Mouse (Mus musculus): ENCODE data around the gene Dync1li1. TPM values are rescaled to one million over a fixed set of nuclear protein-coding genes. Genes with fewer than 3 reads are reported as not detected.

Dync1li1 gene
- polyA plus RNA-seq, 1 experiment from 2014 or later, result 57.6 TPM

- no peaks in the 10 kb centered on the region for H3K36me3 ChIP-seq
- no peak for ATAC-seq (ENCODE audit: insufficient read depth, low FRiP score, low read depth)
- H3K9me3 ChIP-seq, result no peaks in the 10 kb centered on the region
- no peaks in the 10 kb centered on the region for H3K27me3 ChIP-seq (replicated peaks)
- no peak overlapping the region for H3K4me3 ChIP-seq (replicated peaks)
- peaks cover 23% of the 10 kb centered on the region; the same call in 1 of the 2 replicates for H3K4me1 ChIP-seq
- no peak overlapping the region for H3K27ac ChIP-seq
- no peak overlapping the region for H3K9ac ChIP-seq
- 63% methylated on average over 2 of the region's 2 CpGs for WGBS
- H3K4me2 ChIP-seq, result no peak overlapping the region
These were observed 44.6 kb downstream of the Dync1li1 start for GRCm38 (mm10) chr9:114733238-114733637.

GRCm38 (mm10) chr9:114736442-114736841 lies 47.9 kb downstream of the Dync1li1 start:
- H3K9me3 ChIP-seq, result no peaks in the 10 kb centered on the region
- no peaks in the 10 kb centered on the region for H3K27me3 ChIP-seq (replicated peaks)
- H3K4me3 ChIP-seq (replicated peaks), result 0 out of 2 replicates have a peak overlapping the region, but pooled peaks have one; percentile 0
- H3K4me1 ChIP-seq, result peaks cover 23% of the 10 kb centered on the region; the same call in 1 of the 2 replicates
- H3K9ac ChIP-seq, result no peak overlapping the region
- H3K36me3 ChIP-seq, result peaks cover 3% of the 10 kb centered on the region; the same call in 1 of the 2 replicates
- 0 out of 2 replicates have a peak overlapping the region, but pooled peaks have one; percentile 31 for H3K27ac ChIP-seq
- WGBS, result 70% methylated on average over 11 of the region's 11 CpGs
- no peak; the same call in 1 of the 2 replicates for ATAC-seq (ENCODE audit: insufficient read depth, low FRiP score, low read depth)
- H3K4me2 ChIP-seq, result 0 out of 2 replicates have a peak overlapping the region, but pooled peaks have one; percentile 6

- no peak overlapping the region for H3K4me2 ChIP-seq
- H3K4me3 ChIP-seq (replicated peaks), result no peak overlapping the region
- no peaks in the 10 kb centered on the region for H3K9me3 ChIP-seq
- no peak for ATAC-seq (ENCODE audit: insufficient read depth, low FRiP score, low read depth)
- H3K4me1 ChIP-seq, result peaks cover 10% of the 10 kb centered on the region; the same call in 1 of the 2 replicates
- H3K27ac ChIP-seq, result no peak overlapping the region
- H3K36me3 ChIP-seq, result peaks cover 3% of the 10 kb centered on the region; the same call in 1 of the 2 replicates
- H3K9ac ChIP-seq, result no peak overlapping the region
- no peaks in the 10 kb centered on the region for H3K27me3 ChIP-seq (replicated peaks)
- 82% methylated on average over 9 of the region's 9 CpGs for WGBS
These were observed 51.7 kb downstream of the Dync1li1 start for GRCm38 (mm10) chr9:114740336-114740735.

GRCm38 (mm10) chr9:114742731-114743130 lies 54.1 kb downstream of the Dync1li1 start:
- Histone ChIP-seq H3K27ac (0 out of 2 replicates have a peak overlapping the region, but pooled peaks have one; percentile 17), H3K4me2 (no peak overlapping the region), H3K36me3 (peaks cover 11% of the 10 kb centered on the region), H3K9ac (no peak overlapping the region), H3K9me3 (no peaks in the 10 kb centered on the region), H3K27me3 (replicated peaks) (no peaks in the 10 kb centered on the region), H3K4me3 (replicated peaks) (no peak overlapping the region), H3K4me1 (no peaks in the 10 kb centered on the region)
- no peak for ATAC-seq (ENCODE audit: insufficient read depth, low FRiP score, low read depth)
- 79% methylated on average over 2 of the region's 2 CpGs for WGBS

GRCm38 (mm10) chr9:114745163-114745562 lies 56.6 kb downstream of the Dync1li1 start:
- Histone ChIP-seq H3K4me3 (replicated peaks) (no peak overlapping the region), H3K9me3 (no peaks in the 10 kb centered on the region), H3K36me3 (peaks cover 15% of the 10 kb centered on the region), H3K27ac (no peak overlapping the region), H3K4me1 (no peaks in the 10 kb centered on the region), H3K4me2 (no peak overlapping the region), H3K9ac (no peak overlapping the region), H3K27me3 (replicated peaks) (no peaks in the 10 kb centered on the region)
- 61% methylated on average over 4 of the region's 4 CpGs for WGBS
- ATAC-seq (ENCODE audit: insufficient read depth, low FRiP score, low read depth), result no peak

GRCm38 (mm10) chr9:114745654-114746053 lies 57.1 kb downstream of the Dync1li1 start:
- WGBS, result 74% methylated on average over 4 of the region's 4 CpGs
- no peaks in the 10 kb centered on the region for H3K4me1 ChIP-seq
- H3K27me3 ChIP-seq (replicated peaks), result no peaks in the 10 kb centered on the region
- H3K4me2 ChIP-seq, result no peak overlapping the region
- H3K27ac ChIP-seq, result no peak overlapping the region
- no peak for ATAC-seq (ENCODE audit: insufficient read depth, low FRiP score, low read depth)
- H3K9me3 ChIP-seq, result no peaks in the 10 kb centered on the region
- H3K9ac ChIP-seq, result no peak overlapping the region
- no peak overlapping the region for H3K4me3 ChIP-seq (replicated peaks)
- H3K36me3 ChIP-seq, result peaks cover 12% of the 10 kb centered on the region

- no peaks in the 10 kb centered on the region for H3K4me1 ChIP-seq
- H3K9me3 ChIP-seq, result no peaks in the 10 kb centered on the region
- WGBS, result 88% methylated on average over 10 of the region's 10 CpGs
- H3K4me2 ChIP-seq, result no peak overlapping the region
- H3K27ac ChIP-seq, result no peak overlapping the region
- H3K27me3 ChIP-seq (replicated peaks), result no peaks in the 10 kb centered on the region
- H3K36me3 ChIP-seq, result peaks cover 12% of the 10 kb centered on the region
- no peak for ATAC-seq (ENCODE audit: insufficient read depth, low FRiP score, low read depth)
- no peak overlapping the region for H3K4me3 ChIP-seq (replicated peaks)
- no peak overlapping the region for H3K9ac ChIP-seq
These were observed 58.4 kb downstream of the Dync1li1 start for GRCm38 (mm10) chr9:114747012-114747411.

- Histone ChIP-seq H3K4me2 (no peak overlapping the region), H3K27ac (no peak overlapping the region), H3K9me3 (no peaks in the 10 kb centered on the region), H3K4me3 (replicated peaks) (no peak overlapping the region), H3K36me3 (peaks cover 12% of the 10 kb centered on the region), H3K4me1 (peaks cover under 1% of the 10 kb centered on the region; the same call in 1 of the 2 replicates), H3K9ac (no peak overlapping the region), H3K27me3 (replicated peaks) (no peaks in the 10 kb centered on the region)
- 85% methylated on average over 12 of the region's 12 CpGs for WGBS
- no peak for ATAC-seq (ENCODE audit: insufficient read depth, low FRiP score, low read depth)
These were observed 58.9 kb downstream of the Dync1li1 start for GRCm38 (mm10) chr9:114747466-114747865.

GRCm38 (mm10) chr9:114751582-114751981 lies 63.0 kb downstream of the Dync1li1 start:
- ATAC-seq (ENCODE audit: insufficient read depth, low FRiP score, low read depth), result no peak

GRCm38 (mm10) chr9:114752311-114752710 lies 63.7 kb downstream of the Dync1li1 start:
- Histone ChIP-seq H3K9me3 (no peaks in the 10 kb centered on the region), H3K4me3 (replicated peaks) (no peak overlapping the region), H3K4me1 (peaks cover 6% of the 10 kb centered on the region; the same call in 1 of the 2 replicates), H3K27ac (no peak overlapping the region), H3K9ac (no peak overlapping the region), H3K27me3 (replicated peaks) (no peaks in the 10 kb centered on the region), H3K36me3 (peaks cover 13% of the 10 kb centered on the region; the same call in 1 of the 2 replicates), H3K4me2 (peak overlapping the region; percentile 89)
- ATAC-seq (ENCODE audit: insufficient read depth, low FRiP score, low read depth), result no peak
- 68% methylated on average over 9 of the region's 9 CpGs for WGBS

More at GRCm38 (mm10) chr9:114751582-114751981, 63.0 kb downstream of the Dync1li1 start:
- Histone ChIP-seq H3K27ac (no peak overlapping the region), H3K36me3 (peaks cover 8% of the 10 kb centered on the region), H3K27me3 (replicated peaks) (no peaks in the 10 kb centered on the region), H3K9ac (no peak overlapping the region), H3K4me2 (no peak overlapping the region), H3K9me3 (no peaks in the 10 kb centered on the region), H3K4me3 (replicated peaks) (no peak overlapping the region), H3K4me1 (peaks cover 6% of the 10 kb centered on the region; the same call in 1 of the 2 replicates)
- 74% methylated on average over 3 of the region's 3 CpGs for WGBS

GRCm38 (mm10) chr9:114752863-114753484 lies 64.4 kb downstream of the Dync1li1 start:
- Histone ChIP-seq H3K36me3 (peaks cover 7% of the 10 kb centered on the region; the same call in 1 of the 2 replicates), H3K27ac (peak overlapping the region; percentile 42)

GRCm38 (mm10) chr9:114758272-114758671 lies 69.7 kb downstream of the Dync1li1 start:
- ATAC-seq (ENCODE audit: insufficient read depth, low FRiP score, low read depth), result no peak
- Histone ChIP-seq H3K4me1 (0 out of 2 replicates have a peak, but pooled peaks cover 1% of the 10 kb centered on the region), H3K9me3 (no peaks in the 10 kb centered on the region), H3K27ac (no peak overlapping the region), H3K4me3 (replicated peaks) (no peak overlapping the region), H3K36me3 (peaks cover 18% of the 10 kb centered on the region), H3K4me2 (no peak overlapping the region), H3K27me3 (replicated peaks) (no peaks in the 10 kb centered on the region), H3K9ac (no peak overlapping the region)
- 75% methylated on average over 7 of the region's 7 CpGs for WGBS

More at GRCm38 (mm10) chr9:114752863-114753484, 64.4 kb downstream of the Dync1li1 start:
- H3K9ac ChIP-seq, result peak overlapping the region; percentile 65
- H3K4me3 ChIP-seq (replicated peaks), result peak overlapping the region; percentile 56
- ATAC-seq (ENCODE audit: insufficient read depth, low FRiP score, low read depth), result peak; percentile 91
- no peaks in the 10 kb centered on the region for H3K9me3 ChIP-seq
- WGBS, result 7% methylated on average over 36 of the region's 36 CpGs
- peak overlapping the region; percentile 89 for H3K4me2 ChIP-seq
- H3K27me3 ChIP-seq (replicated peaks), result no peaks in the 10 kb centered on the region
- peaks cover 6% of the 10 kb centered on the region; the same call in 1 of the 2 replicates for H3K4me1 ChIP-seq
